29 mouse cellular contexts compared by ENCODE assay signal in the genomic region with DNA sequence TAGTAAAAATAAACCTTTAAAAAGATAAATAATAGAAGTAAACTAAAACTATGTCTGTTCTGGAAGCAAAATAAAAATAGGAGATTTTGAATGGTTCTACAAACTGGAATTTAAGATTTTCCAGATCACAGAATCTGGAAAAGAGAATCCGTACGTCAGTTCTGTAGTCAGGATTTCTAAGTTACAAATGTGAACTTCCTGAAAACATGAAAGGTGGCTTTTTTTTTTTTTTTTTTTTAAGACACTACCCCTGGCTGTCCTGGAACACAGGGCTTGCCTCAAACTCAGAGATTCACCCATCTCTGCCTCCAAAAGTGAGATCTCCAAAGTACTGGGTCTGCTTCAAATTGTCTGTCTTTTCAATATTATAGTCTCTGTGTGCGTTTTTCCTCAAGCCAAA. TPM values are rescaled to one million over a fixed set of nuclear protein-coding genes. Genes with fewer than 3 reads are reported as not detected.
DNase-seq lines count a peak whose midpoint lies in the region; ATAC-seq and TF ChIP-seq lines count a peak whose summit lies in the region.
"Had no signal": no experiment of that assay in that cellular context is flagged by ENCODE, and none has a peak within 500 bp of the region (broad histone marks: within the 10 kb centered on the region; RNA-seq: fewer than 3 reads in every experiment).

No protein-coding gene starts in this region.

- H3K4me2 ChIP-seq in liver, embryonic 12.5 days: peak overlapping the region; percentile 78
- no peak overlapping the region for H3K4me2 ChIP-seq in liver, embryonic 11.5 days
- H3K4me2 ChIP-seq in liver, embryonic 15.5 days: peak overlapping the region; percentile 74
- no peak overlapping the region for H3K4me2 ChIP-seq in intestine, postnatal 0 days (replicated peaks; ENCODE audit: low read depth)
- H3K4me2 ChIP-seq: hindbrain, embryonic 12.5 days; hindbrain, embryonic 15.5 days had no signal

- H3K9ac ChIP-seq in liver, embryonic 12.5 days: peak overlapping the region; percentile 91
- no peak overlapping the region for H3K9ac ChIP-seq in liver, embryonic 11.5 days (ENCODE audit: low read depth, low read length)
- no peak overlapping the region for H3K9ac ChIP-seq in MEL (ENCODE audit: control insufficient read depth, low read depth, low read length, poor library complexity, severe bottlenecking)
- H3K9ac ChIP-seq in liver, embryonic 15.5 days: 0 out of 2 replicates have a peak overlapping the region, but pooled peaks have one; percentile 76
- no peak overlapping the region for H3K9ac ChIP-seq in intestine, postnatal 0 days (ENCODE audit: low read depth, low read length)
- H3K9ac ChIP-seq: embryonic facial prominence, embryonic 13.5 days; forebrain, postnatal 0 days; heart, embryonic 13.5 days; hindbrain, embryonic 12.5 days; hindbrain, embryonic 15.5 days had no signal

- no peak for TF ChIP-seq CTCF in MEL (IDR thresholded peaks at IDR 0.05 in 2 of 3, conservative IDR thresholded peaks at IDR 0.05 in 1 of 3; ENCODE audit: control insufficient read depth in 1 of 3, insufficient read depth in 1 of 3, low read depth in 2 of 3, low read length in 3 of 3, poor library complexity in 1 of 3, severe bottlenecking in 1 of 3)
- no peak for TF ChIP-seq CTCF in intestine, postnatal 0 days (IDR thresholded peaks at IDR 0.05; ENCODE audit: low read depth)

- peak overlapping the region; percentile 96; the same call in 1 of the 2 replicates for H3K27ac ChIP-seq in liver, embryonic 12.5 days
- H3K27ac ChIP-seq in liver, embryonic 11.5 days (ENCODE audit: low read depth, low read length): no peak overlapping the region
- H3K27ac ChIP-seq in MEL (ENCODE audit: control insufficient read depth, low read depth, low read length): no peak overlapping the region
- peak overlapping the region; percentile 97 for H3K27ac ChIP-seq in liver, embryonic 15.5 days (replicated peaks)
- no peak overlapping the region for H3K27ac ChIP-seq in intestine, postnatal 0 days (ENCODE audit: low read depth, low read length)
- H3K27ac ChIP-seq: embryonic facial prominence, embryonic 10.5 days; embryonic facial prominence, embryonic 13.5 days; heart, embryonic 10.5 days; hindbrain, embryonic 12.5 days; hindbrain, embryonic 15.5 days had no signal

- peaks cover 36% of the 10 kb centered on the region for H3K36me3 ChIP-seq in liver, embryonic 12.5 days
- H3K36me3 ChIP-seq in liver, embryonic 11.5 days (ENCODE audit: control insufficient read depth, insufficient read depth, low read length): peaks cover 2% of the 10 kb centered on the region; the same call in 1 of the 2 replicates
- H3K36me3 ChIP-seq in MEL (ENCODE audit: control insufficient read depth in 1 of 2, insufficient read depth in 2 of 2, low read length in 2 of 2): peaks cover 0 to 12% of the 10 kb centered on the region in 2 experiments; a peak in 2 of 4 replicates
- H3K36me3 ChIP-seq in liver, embryonic 15.5 days (replicated peaks): peaks cover 37% of the 10 kb centered on the region
- peaks cover 5% of the 10 kb centered on the region; the same call in 1 of the 2 replicates for H3K36me3 ChIP-seq in intestine, postnatal 0 days (ENCODE audit: control insufficient read depth, insufficient read depth)

- no peak overlapping the region for H3K4me3 ChIP-seq in liver, embryonic 12.5 days
- H3K4me3 ChIP-seq in liver, embryonic 11.5 days (ENCODE audit: low read depth, low read length): no peak overlapping the region
- no peak overlapping the region for H3K4me3 ChIP-seq in MEL (ENCODE audit: control insufficient read depth in 1 of 2, insufficient read depth in 1 of 2, low read depth in 2 of 2, low read length in 2 of 2)
- H3K4me3 ChIP-seq in liver, embryonic 15.5 days (replicated peaks): peak overlapping the region; percentile 88
- H3K4me3 ChIP-seq in intestine, postnatal 0 days (ENCODE audit: low read depth, low read length): no peak overlapping the region
- H3K4me3 ChIP-seq: embryonic facial prominence, embryonic 10.5 days; embryonic facial prominence, embryonic 13.5 days; heart, embryonic 10.5 days; heart, embryonic 13.5 days; hindbrain, embryonic 12.5 days; hindbrain, embryonic 15.5 days had no signal

- WGBS in liver, embryonic 12.5 days (ENCODE audit: insufficient replicate concordance): 88% methylated on average over 3 of the region's 3 CpGs
- WGBS in liver, embryonic 11.5 days: 93% methylated on average over 3 of the region's 3 CpGs
- WGBS in liver, embryonic 15.5 days (ENCODE audit: insufficient replicate concordance): 84% methylated on average over 3 of the region's 3 CpGs
- 92% methylated on average over 3 of the region's 3 CpGs for WGBS in intestine, postnatal 0 days

- peaks cover 28% of the 10 kb centered on the region for H3K4me1 ChIP-seq in liver, embryonic 12.5 days
- H3K4me1 ChIP-seq in liver, embryonic 11.5 days (replicated peaks; ENCODE audit: control insufficient read depth, insufficient read depth, low read length): peaks cover 5% of the 10 kb centered on the region
- H3K4me1 ChIP-seq in MEL (ENCODE audit: control insufficient read depth in 1 of 2, insufficient read depth in 2 of 2, low read length in 2 of 2): peaks cover 0 to 4% of the 10 kb centered on the region in 2 experiments; a peak in 2 of 4 replicates
- peaks cover 28% of the 10 kb centered on the region for H3K4me1 ChIP-seq in liver, embryonic 15.5 days (replicated peaks)
- H3K4me1 ChIP-seq in intestine, postnatal 0 days (replicated peaks; ENCODE audit: control insufficient read depth, insufficient read depth, low read length): no peaks in the 10 kb centered on the region

- H3K9me3 ChIP-seq in liver, embryonic 12.5 days (replicated peaks): no peaks in the 10 kb centered on the region
- no peaks in the 10 kb centered on the region for H3K9me3 ChIP-seq in liver, embryonic 11.5 days (ENCODE audit: control insufficient read depth, low read length)
- no peaks in the 10 kb centered on the region for H3K9me3 ChIP-seq in MEL (replicated peaks; ENCODE audit: insufficient read depth, low read length)
- no peaks in the 10 kb centered on the region for H3K9me3 ChIP-seq in liver, embryonic 15.5 days (replicated peaks)
- H3K9me3 ChIP-seq in intestine, postnatal 0 days (ENCODE audit: control insufficient read depth): no peaks in the 10 kb centered on the region
- H3K9me3 ChIP-seq: embryonic facial prominence, embryonic 10.5 days; embryonic facial prominence, embryonic 13.5 days; heart, embryonic 10.5 days; heart, embryonic 13.5 days; hindbrain, embryonic 12.5 days; hindbrain, embryonic 15.5 days had no signal

- DNase-seq in liver, embryonic 11.5 days (ENCODE audit: low spot score): no peak
- no peak for DNase-seq in MEL (ENCODE audit: low read depth, low spot score)
- DNase-seq in adrenal gland, postnatal 36 days: no peak
- DNase-seq: adrenal gland, postnatal 10 days; cerebellum, adult 11 months; cerebellum, adult 2 months; cerebellum, postnatal 25 days; forebrain, postnatal 0 days; gastrocnemius, adult 2 months; gastrocnemius, postnatal 14 days; heart, adult 11 months; heart, postnatal 14 days had no signal

- peaks cover 3% of the 10 kb centered on the region for H3K79me2 ChIP-seq in MEL (ENCODE audit: control insufficient read depth, insufficient read depth, low read length, poor library complexity)

- no peak for ATAC-seq in liver, embryonic 12.5 days
- ATAC-seq in liver, embryonic 11.5 days (replicated peaks; ENCODE audit: low FRiP score): no peak
- no peak for ATAC-seq in liver, embryonic 15.5 days (ENCODE audit: insufficient read depth)
- no peak for ATAC-seq in intestine, postnatal 0 days
- ATAC-seq: CD4-positive, CD25-positive, alpha-beta regulatory T cell, adult 4 months; forebrain, embryonic 14.5 days; forebrain, postnatal 0 days; Patski had no signal

- TF ChIP-seq EP300 in MEL (IDR thresholded peaks at IDR 0.05; ENCODE audit: low read depth in 1 of 2, low read length in 2 of 2): no peak

- no peak for TF ChIP-seq RAD21 in MEL (IDR thresholded peaks at IDR 0.05; ENCODE audit: low read depth, low read length)

- no peaks in the 10 kb centered on the region for H3K27me3 ChIP-seq in liver, embryonic 12.5 days (replicated peaks)
- no peaks in the 10 kb centered on the region for H3K27me3 ChIP-seq in liver, embryonic 11.5 days (replicated peaks; ENCODE audit: control insufficient read depth, insufficient read depth, low read length)
- no peaks in the 10 kb centered on the region for H3K27me3 ChIP-seq in MEL (ENCODE audit: control insufficient read depth in 1 of 2, insufficient read depth in 2 of 2, low read length in 2 of 2)
- no peaks in the 10 kb centered on the region for H3K27me3 ChIP-seq in liver, embryonic 15.5 days
- no peaks in the 10 kb centered on the region for H3K27me3 ChIP-seq in intestine, postnatal 0 days (replicated peaks; ENCODE audit: control insufficient read depth, insufficient read depth, low read length)
- H3K27me3 ChIP-seq: embryonic facial prominence, embryonic 13.5 days; heart, embryonic 13.5 days; hindbrain, embryonic 12.5 days; hindbrain, embryonic 15.5 days; Patski had no signal

- TF ChIP-seq POLR2A in MEL (IDR thresholded peaks at IDR 0.05; ENCODE audit: control insufficient read depth in 1 of 2, insufficient read depth in 1 of 2, low read depth in 1 of 2, low read length in 2 of 2, poor library complexity in 1 of 2): no peak

RNA-seq across cellular contexts. Expression of gene Cir1, which starts 1.8 kb away (rescaled TPM):
- 17.4 and 19.1 TPM in 2 replicates for polyA plus RNA-seq in liver, embryonic 12.5 days (2016; fragmentation: Nextera tagmentation; extraction: Ambion mirVana)
- polyA plus RNA-seq in liver, embryonic 11.5 days (2014; fragmentation: Nextera tagmentation; extraction: Ambion mirVana): 22.1 and 22.6 TPM in 2 replicates
- 3.4 TPM in 2 replicates for total RNA-seq in MEL (2012; rRNA removed)
- polyA plus RNA-seq in MEL (2012; ENCODE audit: insufficient read depth in 1 of 2, insufficient read length in 2 of 2, low read depth in 1 of 2, low replicate concordance in 2 of 2, missing spikeins in 1 of 2): 1 to 10 TPM in 1 of 2 experiments, not detected in 1; 7.7 TPM
- 14.1 and 17.4 TPM in 2 replicates for polyA plus RNA-seq in liver, embryonic 15.5 days (2015; fragmentation: Nextera tagmentation; extraction: Ambion mirVana)
- polyA plus RNA-seq in intestine, postnatal 0 days (2015; fragmentation: Nextera tagmentation; extraction: Ambion mirVana): 17.1 and 19.9 TPM in 2 replicates
- 10 to 100 TPM; 15.7 to 21.3 TPM for total RNA-seq in adrenal gland, postnatal 36 days (2021)

RNA-seq across cellular contexts. Expression of gene Scrn3, which starts 1.9 kb away (rescaled TPM):
- polyA plus RNA-seq in liver, embryonic 12.5 days (2016; fragmentation: Nextera tagmentation; extraction: Ambion mirVana): 27.1 and 28.3 TPM in 2 replicates
- polyA plus RNA-seq in liver, embryonic 11.5 days (2014; fragmentation: Nextera tagmentation; extraction: Ambion mirVana): 27.6 and 31.6 TPM in 2 replicates
- 3.0 and 3.2 TPM in 2 replicates for total RNA-seq in MEL (2012; rRNA removed)
- polyA plus RNA-seq in MEL (2012; ENCODE audit: insufficient read depth in 1 of 2, insufficient read length in 2 of 2, low read depth in 1 of 2, low replicate concordance in 2 of 2, missing spikeins in 1 of 2): 1 to 10 TPM in 1 of 2 experiments, not detected in 1; 7.7 TPM
- 27.9 and 28.5 TPM in 2 replicates for polyA plus RNA-seq in liver, embryonic 15.5 days (2015; fragmentation: Nextera tagmentation; extraction: Ambion mirVana)
- 7.8 and 8.7 TPM in 2 replicates for polyA plus RNA-seq in intestine, postnatal 0 days (2015; fragmentation: Nextera tagmentation; extraction: Ambion mirVana)
- total RNA-seq in adrenal gland, postnatal 36 days (2021): 10 to 100 TPM; 18.8 to 26.8 TPM

RNA-seq across cellular contexts. Expression of gene Sp9, which starts 42.6 kb away (rescaled TPM):
- polyA plus RNA-seq in liver, embryonic 12.5 days (2016; fragmentation: Nextera tagmentation; extraction: Ambion mirVana): not detected in 2 replicates
- polyA plus RNA-seq in liver, embryonic 11.5 days (2014; fragmentation: Nextera tagmentation; extraction: Ambion mirVana): 0.05 TPM in 1 of 2 replicates, not detected in the other
- 0.39 TPM in 1 of 2 replicates, not detected in the other for total RNA-seq in MEL (2012; rRNA removed)
- polyA plus RNA-seq in MEL (2012; ENCODE audit: insufficient read depth in 1 of 2, insufficient read length in 2 of 2, low read depth in 1 of 2, low replicate concordance in 2 of 2, missing spikeins in 1 of 2): under 1 TPM in 1 of 2 experiments, not detected in 1; 0.03 TPM
- polyA plus RNA-seq in liver, embryonic 15.5 days (2015; fragmentation: Nextera tagmentation; extraction: Ambion mirVana): not detected in 2 replicates
- not detected in 2 replicates for polyA plus RNA-seq in intestine, postnatal 0 days (2015; fragmentation: Nextera tagmentation; extraction: Ambion mirVana)
- total RNA-seq in adrenal gland, postnatal 36 days (2021): not detected
- total RNA-seq: adrenal gland, adult 18-20 months; adrenal gland, postnatal 10 days; gastrocnemius, adult 2 months; gastrocnemius, postnatal 14 days; gastrocnemius, postnatal 4 days; heart, postnatal 14 days; hematopoietic stem cell, adult 5-6 weeks had no signal
- polyA plus RNA-seq: CD4-positive, CD25-positive, alpha-beta regulatory T cell, adult 4 months; heart, embryonic 10.5 days; heart, embryonic 13.5 days; heart, embryonic 16.5 days; intestine, embryonic 14.5 days; Patski had no signal

Comparison
In these comparisons a context has a peak if more than half of its experiments do, and no peak if none do; other contexts are left out.
1. H3K27ac ChIP-seq: peak in liver, embryonic 12.5 days (single experiment) and liver, embryonic 15.5 days (single experiment); none in liver, embryonic 11.5 days (single experiment), MEL (single experiment) and intestine, postnatal 0 days (single experiment).
2. H3K4me2 ChIP-seq: peak in liver, embryonic 12.5 days (single experiment) and liver, embryonic 15.5 days (single experiment); none in liver, embryonic 11.5 days (single experiment) and intestine, postnatal 0 days (single experiment).
3. H3K9ac ChIP-seq: peak in liver, embryonic 12.5 days (single experiment) and liver, embryonic 15.5 days (single experiment); none in liver, embryonic 11.5 days (single experiment), MEL (single experiment) and intestine, postnatal 0 days (single experiment).